Mouse (Mus musculus): ENCODE data around the gene Pcdh15. TPM values are rescaled to one million over a fixed set of nuclear protein-coding genes. Genes with fewer than 3 reads are reported as not detected.

The Pcdh15 gene
- polyA plus RNA-seq, 1 experiment: not detected

DNA sequence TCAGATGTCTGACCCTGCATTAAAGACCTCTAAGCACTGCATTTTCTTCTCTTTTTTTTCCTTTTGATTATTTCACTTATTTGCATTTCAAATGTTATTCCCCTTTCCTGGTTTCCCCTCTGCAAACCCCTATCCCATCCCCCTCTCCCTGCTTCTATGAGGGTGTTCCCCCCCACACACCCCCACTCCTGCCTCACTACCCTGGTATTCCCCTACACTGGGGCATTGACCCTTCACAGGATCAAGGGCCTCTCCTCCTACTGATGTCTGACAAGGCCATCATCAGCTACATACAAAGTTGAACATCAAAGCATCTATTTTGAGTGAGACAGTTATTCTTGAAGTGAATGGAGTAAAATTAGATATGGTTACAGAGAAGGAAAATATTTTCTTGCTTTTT, 48.4 kb downstream of the Pcdh15 start:
- no peak overlapping the region for H3K9ac ChIP-seq (ENCODE audit: low read depth, poor library complexity, severe bottlenecking)
- no peak overlapping the region for H3K4me3 ChIP-seq (ENCODE audit: low read depth, low read length)
- H3K27ac ChIP-seq (ENCODE audit: insufficient read depth, low read length): no peak overlapping the region
- no peaks in the 10 kb centered on the region for H3K9me3 ChIP-seq (replicated peaks; ENCODE audit: control insufficient read depth, insufficient read depth, low read length, poor library complexity, severe bottlenecking)
- no peaks in the 10 kb centered on the region for H3K27me3 ChIP-seq (ENCODE audit: control insufficient read depth, insufficient read depth, low read length, poor library complexity, severe bottlenecking)
- TF ChIP-seq POLR2A (IDR thresholded peaks at IDR 0.05; ENCODE audit: insufficient read depth, low read length): no peak
- TF ChIP-seq CTCF (IDR thresholded peaks at IDR 0.05; ENCODE audit: low read depth, low read length): no peak
- TF ChIP-seq EP300 (IDR thresholded peaks at IDR 0.05; ENCODE audit: insufficient read depth, low read depth, low read length): no peak
- H3K4me1 ChIP-seq (ENCODE audit: control insufficient read depth, insufficient read depth, low read length): no peaks in the 10 kb centered on the region
- no peaks in the 10 kb centered on the region for H3K36me3 ChIP-seq (ENCODE audit: control insufficient read depth, insufficient read depth, low read length, poor library complexity, severe bottlenecking)

DNA sequence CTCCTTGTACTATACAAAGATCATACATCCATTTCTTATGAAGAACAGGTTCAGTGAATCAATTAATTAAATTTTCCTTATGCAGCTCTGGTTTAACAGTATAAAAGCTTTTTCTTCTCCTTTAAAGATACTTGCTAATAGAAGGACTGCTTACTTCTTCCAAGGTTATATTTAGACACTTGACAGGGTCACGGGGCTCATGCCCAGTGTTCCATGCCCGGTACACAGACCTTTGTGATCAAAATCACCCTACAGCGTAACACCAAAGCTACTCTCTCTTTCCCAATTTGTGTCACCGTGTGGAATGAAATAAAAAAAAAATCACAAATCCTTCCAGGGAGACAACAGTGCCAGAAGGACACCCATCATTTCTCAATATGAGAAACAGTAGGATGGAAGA, 48.8 kb downstream of the Pcdh15 start:
- H3K36me3 ChIP-seq (ENCODE audit: control insufficient read depth, insufficient read depth, low read length, poor library complexity, severe bottlenecking): no peaks in the 10 kb centered on the region
- H3K4me3 ChIP-seq (ENCODE audit: low read depth, low read length): no peak overlapping the region
- H3K4me1 ChIP-seq (ENCODE audit: control insufficient read depth, insufficient read depth, low read length): no peaks in the 10 kb centered on the region
- no peak overlapping the region for H3K9ac ChIP-seq (ENCODE audit: low read depth, poor library complexity, severe bottlenecking)
- no peaks in the 10 kb centered on the region for H3K27me3 ChIP-seq (ENCODE audit: control insufficient read depth, insufficient read depth, low read length, poor library complexity, severe bottlenecking)
- no peak overlapping the region for H3K27ac ChIP-seq (ENCODE audit: insufficient read depth, low read length)
- TF ChIP-seq EP300 (IDR thresholded peaks at IDR 0.05; ENCODE audit: insufficient read depth, low read depth, low read length) (no peak), CTCF (IDR thresholded peaks at IDR 0.05; ENCODE audit: low read depth, low read length) (no peak), POLR2A (IDR thresholded peaks at IDR 0.05; ENCODE audit: insufficient read depth, low read length) (no peak)
- no peaks in the 10 kb centered on the region for H3K9me3 ChIP-seq (replicated peaks; ENCODE audit: control insufficient read depth, insufficient read depth, low read length, poor library complexity, severe bottlenecking)

DNA sequence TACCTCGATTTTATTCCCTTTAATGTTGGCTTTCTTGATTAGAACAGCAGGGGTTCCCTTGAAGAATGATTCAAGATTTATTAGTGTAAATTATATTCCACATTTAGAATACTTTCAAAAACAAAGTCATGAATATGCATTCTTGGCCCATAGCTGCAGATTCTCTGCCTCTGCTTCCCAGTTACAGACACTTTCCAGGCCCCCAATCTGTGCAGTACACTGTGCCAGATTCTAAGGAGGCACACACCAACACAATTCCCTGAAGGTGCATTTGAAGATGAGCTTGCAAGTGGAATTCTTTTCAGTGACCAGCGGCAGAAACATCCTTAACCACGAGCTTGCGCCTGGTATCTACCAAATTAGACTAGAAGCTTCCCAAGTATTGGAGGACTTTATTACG, 55.4 kb downstream of the Pcdh15 start:
- no peak overlapping the region for H3K4me3 ChIP-seq (ENCODE audit: low read depth, low read length)
- no peaks in the 10 kb centered on the region for H3K36me3 ChIP-seq (ENCODE audit: control insufficient read depth, insufficient read depth, low read length, poor library complexity, severe bottlenecking)
- no peaks in the 10 kb centered on the region for H3K27me3 ChIP-seq (ENCODE audit: control insufficient read depth, insufficient read depth, low read length, poor library complexity, severe bottlenecking)
- TF ChIP-seq POLR2A (IDR thresholded peaks at IDR 0.05; ENCODE audit: insufficient read depth, low read length) (no peak), CTCF (IDR thresholded peaks at IDR 0.05; ENCODE audit: low read depth, low read length) (no peak), EP300 (IDR thresholded peaks at IDR 0.05; ENCODE audit: insufficient read depth, low read depth, low read length) (no peak)
- H3K9ac ChIP-seq (ENCODE audit: low read depth, poor library complexity, severe bottlenecking): no peak overlapping the region
- H3K4me1 ChIP-seq (ENCODE audit: control insufficient read depth, insufficient read depth, low read length): no peaks in the 10 kb centered on the region
- H3K27ac ChIP-seq (ENCODE audit: insufficient read depth, low read length): no peak overlapping the region
- no peaks in the 10 kb centered on the region for H3K9me3 ChIP-seq (replicated peaks; ENCODE audit: control insufficient read depth, insufficient read depth, low read length, poor library complexity, severe bottlenecking)

DNA sequence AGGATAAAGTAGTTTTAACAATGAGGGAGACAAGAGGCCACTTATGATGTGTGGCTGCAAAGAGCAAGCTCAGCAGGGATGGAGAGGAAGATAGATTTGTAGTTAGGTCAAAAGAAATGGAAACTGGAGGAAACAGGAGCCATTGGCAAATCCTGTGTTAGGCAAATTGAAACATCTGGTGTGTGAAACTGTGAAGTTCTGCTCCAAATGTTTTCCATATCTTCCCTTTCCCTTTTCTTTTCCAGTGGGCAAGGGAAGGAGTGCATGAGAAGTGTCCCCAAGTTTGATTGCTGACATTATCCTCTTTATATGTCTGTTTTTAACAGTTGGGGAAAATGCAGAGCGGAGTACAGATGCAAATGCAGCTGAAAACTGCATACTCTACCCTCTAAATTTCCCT, 62.6 kb downstream of the Pcdh15 start:
- Histone ChIP-seq H3K36me3 (ENCODE audit: control insufficient read depth, insufficient read depth, low read length, poor library complexity, severe bottlenecking) (no peaks in the 10 kb centered on the region), H3K4me1 (ENCODE audit: control insufficient read depth, insufficient read depth, low read length) (no peaks in the 10 kb centered on the region), H3K9me3 (replicated peaks; ENCODE audit: control insufficient read depth, insufficient read depth, low read length, poor library complexity, severe bottlenecking) (no peaks in the 10 kb centered on the region), H3K9ac (ENCODE audit: low read depth, poor library complexity, severe bottlenecking) (no peak overlapping the region), H3K27ac (ENCODE audit: insufficient read depth, low read length) (no peak overlapping the region), H3K27me3 (ENCODE audit: control insufficient read depth, insufficient read depth, low read length, poor library complexity, severe bottlenecking) (no peaks in the 10 kb centered on the region), H3K4me3 (ENCODE audit: low read depth, low read length) (no peak overlapping the region)
- TF ChIP-seq EP300 (IDR thresholded peaks at IDR 0.05; ENCODE audit: insufficient read depth, low read depth, low read length) (no peak), POLR2A (IDR thresholded peaks at IDR 0.05; ENCODE audit: insufficient read depth, low read length) (no peak), CTCF (IDR thresholded peaks at IDR 0.05; ENCODE audit: low read depth, low read length) (no peak)

DNA sequence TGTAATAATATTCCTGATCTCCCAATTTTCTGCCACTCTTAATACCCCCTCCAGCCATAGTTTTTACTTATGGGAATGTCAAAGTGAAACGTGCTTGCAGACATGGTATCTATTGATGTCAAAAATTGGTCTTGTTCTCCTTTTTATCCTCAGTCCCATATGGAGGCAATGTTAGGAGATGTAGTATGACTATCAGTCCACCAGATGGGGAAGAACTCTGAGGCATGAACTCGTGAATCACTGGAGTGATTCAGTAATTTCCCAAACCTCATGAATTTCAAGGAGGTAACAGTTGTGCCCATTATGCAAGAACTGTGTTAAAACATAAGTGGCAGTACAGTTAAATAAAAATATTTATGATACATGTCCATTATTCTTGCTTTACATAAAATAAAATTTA, 116.9 kb downstream of the Pcdh15 start:
- no peaks in the 10 kb centered on the region for H3K36me3 ChIP-seq (ENCODE audit: control insufficient read depth, insufficient read depth, low read length, poor library complexity, severe bottlenecking)
- H3K4me3 ChIP-seq (ENCODE audit: low read depth, low read length): no peak overlapping the region
- no peak overlapping the region for H3K9ac ChIP-seq (ENCODE audit: low read depth, poor library complexity, severe bottlenecking)
- H3K27ac ChIP-seq (ENCODE audit: insufficient read depth, low read length): no peak overlapping the region
- no peak for TF ChIP-seq POLR2A (IDR thresholded peaks at IDR 0.05; ENCODE audit: insufficient read depth, low read length)
- no peaks in the 10 kb centered on the region for H3K9me3 ChIP-seq (replicated peaks; ENCODE audit: control insufficient read depth, insufficient read depth, low read length, poor library complexity, severe bottlenecking)
- no peaks in the 10 kb centered on the region for H3K4me1 ChIP-seq (ENCODE audit: control insufficient read depth, insufficient read depth, low read length)
- H3K27me3 ChIP-seq (ENCODE audit: control insufficient read depth, insufficient read depth, low read length, poor library complexity, severe bottlenecking): no peaks in the 10 kb centered on the region

DNA sequence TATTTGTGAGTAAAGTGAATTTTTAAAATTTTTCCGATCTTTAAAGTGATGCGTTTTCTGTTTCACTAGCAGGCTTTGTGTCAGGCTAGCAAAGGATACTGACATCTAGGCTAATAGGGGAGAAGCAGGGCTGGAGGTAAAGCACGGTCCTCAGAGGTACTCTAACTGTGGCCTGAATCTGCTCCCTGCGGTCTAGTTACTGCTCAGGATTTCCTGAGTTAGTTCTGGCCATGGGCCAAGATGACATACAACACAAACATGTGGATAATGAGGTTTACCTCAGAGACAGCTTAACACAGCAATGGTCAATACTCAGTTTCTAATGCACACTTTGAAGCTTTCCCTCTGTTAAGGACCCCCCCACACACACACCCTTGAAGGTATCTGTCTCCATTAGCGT, 143.2 kb downstream of the Pcdh15 start:
- Histone ChIP-seq H3K9me3 (replicated peaks; ENCODE audit: control insufficient read depth, insufficient read depth, low read length, poor library complexity, severe bottlenecking) (no peaks in the 10 kb centered on the region), H3K36me3 (ENCODE audit: control insufficient read depth, insufficient read depth, low read length, poor library complexity, severe bottlenecking) (no peaks in the 10 kb centered on the region), H3K27me3 (ENCODE audit: control insufficient read depth, insufficient read depth, low read length, poor library complexity, severe bottlenecking) (no peaks in the 10 kb centered on the region), H3K27ac (ENCODE audit: insufficient read depth, low read length) (no peak overlapping the region), H3K9ac (ENCODE audit: low read depth, poor library complexity, severe bottlenecking) (no peak overlapping the region), H3K4me1 (ENCODE audit: control insufficient read depth, insufficient read depth, low read length) (no peaks in the 10 kb centered on the region), H3K4me3 (ENCODE audit: low read depth, low read length) (no peak overlapping the region)
- TF ChIP-seq POLR2A (IDR thresholded peaks at IDR 0.05; ENCODE audit: insufficient read depth, low read length) (no peak), CTCF (IDR thresholded peaks at IDR 0.05; ENCODE audit: low read depth, low read length) (no peak), EP300 (IDR thresholded peaks at IDR 0.05; ENCODE audit: insufficient read depth, low read depth, low read length) (no peak)

All from ES-Bruce4 (cell line).